Mouse (Mus musculus): ENCODE measurements around the gene U2af2. TPM values are rescaled to one million over a fixed set of nuclear protein-coding genes. Genes with fewer than 3 reads are reported as not detected.
"Not testable (repeated sequence)": the region's sequence is repeated elsewhere in the genome, so short reads cannot be mapped to it uniquely, and the experiment has no call there.

Gene U2af2
- 148 and 160 TPM in 2 replicates for polyA plus RNA-seq (2016; fragmentation: Nextera tagmentation; extraction: Ambion mirVana)

DNA sequence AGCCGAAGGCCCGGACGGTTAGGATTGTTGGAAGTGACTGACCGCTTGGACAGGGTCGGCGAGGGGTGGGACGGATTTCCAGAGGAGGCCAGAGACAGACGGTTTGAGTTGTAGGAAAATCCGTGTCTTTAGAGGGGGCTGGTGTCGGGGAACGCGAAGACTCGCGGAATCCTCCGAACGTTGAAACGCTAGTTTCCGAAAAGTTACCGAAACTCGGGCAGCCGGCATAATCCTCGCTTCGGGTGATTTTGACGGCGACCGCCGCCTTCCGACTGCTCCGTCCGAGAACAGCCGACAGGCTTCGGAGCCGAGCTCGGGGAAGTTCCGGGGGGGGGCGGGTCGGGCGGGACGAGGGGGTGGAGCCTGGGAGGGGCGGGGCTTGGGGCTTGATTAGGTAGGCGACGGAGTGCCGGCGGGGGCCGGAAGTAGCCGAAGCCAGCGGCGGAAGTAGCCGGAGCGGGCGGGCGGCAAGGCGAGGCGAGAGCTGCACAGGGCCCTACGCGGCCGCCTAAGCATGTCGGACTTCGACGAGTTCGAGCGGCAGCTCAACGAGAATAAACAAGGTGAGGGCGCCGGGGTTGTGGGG, at the start of gene U2af2:
TSS of gene U2af2 (plus strand) at position 370 of the 586 bp plus-strand sequence.
- H3K9ac ChIP-seq (replicated peaks): peak within 1 kb of the TSS; percentile 81
- peak within 1 kb of the TSS; percentile 61 for H3K4me3 ChIP-seq
- H3K36me3 ChIP-seq: peaks cover 17% of the 10 kb centered on the region
- peak; percentile 80 for ATAC-seq (ENCODE audit: low FRiP score, low read depth)
- H3K4me2 ChIP-seq (replicated peaks): peak within 1 kb of the TSS; percentile 85
- peaks cover 20% of the 10 kb centered on the region for H3K27me3 ChIP-seq
- under 1% methylated on average over 63 of the region's 65 CpGs for WGBS
- peak within 1 kb of the TSS; percentile 99 for H3K27ac ChIP-seq (replicated peaks)
- peaks cover 37% of the 10 kb centered on the region for H3K4me1 ChIP-seq
- H3K9me3 ChIP-seq: no peaks in the 10 kb centered on the region

GRCm38 (mm10) chr7:5012681-5013513, 49.0 kb upstream of the U2af2 start:
- no peak overlapping the region for H3K4me3 ChIP-seq
- H3K36me3 ChIP-seq: peaks cover 54% of the 10 kb centered on the region
- WGBS: 90% methylated on average over 27 of the region's 27 CpGs

GRCm38 (mm10) chr7:5014251-5015117, 47.5 kb upstream of the U2af2 start, which contains the start of the genes Zfp524 and Fiz1:
Zfp524 (plus strand) TSS chr7:5014415.
Fiz1 (minus strand) TSS chr7:5014697.
- ATAC-seq (ENCODE audit: low FRiP score, low read depth): peak; percentile 82
- H3K4me1 ChIP-seq: peaks cover 10% of the 10 kb centered on the region
- under 1% methylated on average over 38 of the region's 42 CpGs for WGBS
- no peaks in the 10 kb centered on the region for H3K27me3 ChIP-seq
- H3K27ac ChIP-seq (replicated peaks): peak within 1 kb of the TSS; percentile 96
- peak within 1 kb of the TSS; percentile 55 for H3K4me2 ChIP-seq (replicated peaks)
- H3K9ac ChIP-seq (replicated peaks): peak within 1 kb of the TSS; percentile 88
- no peaks in the 10 kb centered on the region for H3K9me3 ChIP-seq
- H3K36me3 ChIP-seq: peaks cover 38% of the 10 kb centered on the region
- peak within 1 kb of the TSS; percentile 72 for H3K4me3 ChIP-seq

More at GRCm38 (mm10) chr7:5012681-5013513, 49.0 kb upstream of the U2af2 start:
- Histone ChIP-seq H3K9ac (replicated peaks) (no peak overlapping the region), H3K4me1 (peaks cover 10% of the 10 kb centered on the region), H3K27ac (replicated peaks) (no peak overlapping the region), H3K27me3 (no peaks in the 10 kb centered on the region), H3K4me2 (replicated peaks) (peak overlapping the region; percentile 55; the same call in 1 of the 2 replicates), H3K9me3 (no peaks in the 10 kb centered on the region)
- no peak for ATAC-seq (ENCODE audit: low FRiP score, low read depth)

- Histone ChIP-seq H3K36me3 (peaks cover 29% of the 10 kb centered on the region), H3K27ac (replicated peaks) (peak within 1 kb of the TSS; percentile 96), H3K4me3 (peak within 1 kb of the TSS; percentile 72), H3K27me3 (no peaks in the 10 kb centered on the region), H3K4me2 (replicated peaks) (peak within 1 kb of the TSS; percentile 55), H3K4me1 (peaks cover 12% of the 10 kb centered on the region), H3K9ac (replicated peaks) (peak within 1 kb of the TSS; percentile 88), H3K9me3 (no peaks in the 10 kb centered on the region)
- ATAC-seq (ENCODE audit: low FRiP score, low read depth): peak; percentile 80
- under 1% methylated on average over 50 of the region's 76 CpGs for WGBS
These were observed 46.6 kb upstream of the U2af2 start, which contains the start of gene Gm44973 for GRCm38 (mm10) chr7:5015118-5016001. Gm44973 (plus strand) TSS chr7:5015496.

DNA sequence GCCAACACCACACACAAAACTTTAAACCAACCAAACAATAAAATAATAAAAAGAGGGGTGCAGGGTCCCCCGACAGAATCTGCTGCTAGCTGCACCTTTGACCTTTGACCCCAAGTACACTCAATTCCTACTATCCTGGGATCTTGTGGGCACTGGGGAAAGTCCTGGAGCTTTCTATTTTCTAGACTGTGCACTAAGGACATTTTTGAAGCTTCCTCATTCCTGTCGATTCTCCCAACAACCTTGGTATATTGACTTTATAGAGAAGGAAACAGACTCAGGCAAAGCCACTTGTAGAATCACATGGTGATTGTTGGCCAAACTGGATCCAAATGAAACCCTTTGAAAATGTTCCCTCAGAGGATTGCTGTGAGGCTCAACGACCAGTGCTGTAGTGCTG, 45.9 kb upstream of the U2af2 start:
- H3K9ac ChIP-seq (replicated peaks): peak overlapping the region; percentile 88; the same call in 1 of the 2 replicates
- no peaks in the 10 kb centered on the region for H3K27me3 ChIP-seq
- no peaks in the 10 kb centered on the region for H3K9me3 ChIP-seq
- peak overlapping the region; percentile 72 for H3K4me3 ChIP-seq
- peaks cover 15% of the 10 kb centered on the region for H3K4me1 ChIP-seq
- ATAC-seq (ENCODE audit: low FRiP score, low read depth): no peak
- H3K36me3 ChIP-seq: peaks cover 22% of the 10 kb centered on the region
- H3K27ac ChIP-seq (replicated peaks): peak overlapping the region; percentile 96
- 69% methylated on average over 3 of the region's 3 CpGs for WGBS
- peak overlapping the region; percentile 55 for H3K4me2 ChIP-seq (replicated peaks)

DNA sequence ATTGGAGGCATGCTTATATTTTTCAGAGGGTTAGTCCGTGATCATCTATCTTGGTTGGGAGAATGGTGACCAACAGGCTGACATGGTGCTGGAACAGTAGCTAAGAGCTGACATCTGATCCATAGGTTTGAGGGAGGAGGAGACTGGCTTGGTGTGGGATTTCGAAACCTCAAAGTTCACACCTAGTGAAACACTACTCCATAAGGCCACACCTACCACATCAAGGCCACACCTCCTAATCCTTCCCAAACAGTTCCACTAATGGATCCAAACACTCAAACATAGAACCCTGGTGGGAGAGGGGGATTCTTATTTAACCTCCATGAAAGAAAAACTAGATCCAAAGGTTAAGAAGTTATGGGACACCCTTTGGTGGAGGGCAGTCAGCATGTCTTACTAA, 45.0 kb upstream of the U2af2 start:
- H3K9ac ChIP-seq (replicated peaks): no peak overlapping the region
- 94% methylated on average over 2 of the region's 2 CpGs for WGBS
- H3K4me1 ChIP-seq: peaks cover 24% of the 10 kb centered on the region
- H3K9me3 ChIP-seq: no peaks in the 10 kb centered on the region
- no peaks in the 10 kb centered on the region for H3K27me3 ChIP-seq
- no peak overlapping the region for H3K4me3 ChIP-seq
- H3K36me3 ChIP-seq: peaks cover 15% of the 10 kb centered on the region
- H3K27ac ChIP-seq (replicated peaks): no peak overlapping the region
- no peak overlapping the region for H3K4me2 ChIP-seq (replicated peaks)
- no peak for ATAC-seq (ENCODE audit: low FRiP score, low read depth)

DNA sequence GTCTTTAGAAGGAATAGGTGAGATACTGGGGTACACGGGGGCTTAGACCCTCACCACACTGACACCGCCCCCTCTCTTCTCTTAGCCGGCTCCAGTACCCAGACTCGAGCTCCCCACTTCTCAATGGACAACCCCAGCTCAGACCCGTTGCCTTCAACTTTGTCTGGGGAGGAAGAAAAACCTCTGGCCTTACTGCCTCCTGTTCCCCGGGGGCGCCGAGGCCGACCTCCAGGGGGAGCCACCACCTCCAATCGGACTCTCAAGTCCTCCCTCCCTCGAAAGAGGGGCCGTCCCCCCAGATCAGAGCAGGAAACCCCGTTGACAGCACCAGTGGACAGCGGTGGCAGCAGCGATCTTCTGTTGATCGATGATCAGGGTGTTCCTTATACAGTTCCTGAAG, 44.6 kb upstream of the U2af2 start:
- Histone ChIP-seq H3K9ac (replicated peaks) (no peak overlapping the region), H3K4me1 (peaks cover 28% of the 10 kb centered on the region), H3K27ac (replicated peaks) (no peak overlapping the region), H3K4me2 (replicated peaks) (no peak overlapping the region), H3K36me3 (peaks cover 15% of the 10 kb centered on the region), H3K9me3 (no peaks in the 10 kb centered on the region), H3K4me3 (no peak overlapping the region), H3K27me3 (no peaks in the 10 kb centered on the region)
- 92% methylated on average over 16 of the region's 16 CpGs for WGBS
- ATAC-seq (ENCODE audit: low FRiP score, low read depth): no peak

DNA sequence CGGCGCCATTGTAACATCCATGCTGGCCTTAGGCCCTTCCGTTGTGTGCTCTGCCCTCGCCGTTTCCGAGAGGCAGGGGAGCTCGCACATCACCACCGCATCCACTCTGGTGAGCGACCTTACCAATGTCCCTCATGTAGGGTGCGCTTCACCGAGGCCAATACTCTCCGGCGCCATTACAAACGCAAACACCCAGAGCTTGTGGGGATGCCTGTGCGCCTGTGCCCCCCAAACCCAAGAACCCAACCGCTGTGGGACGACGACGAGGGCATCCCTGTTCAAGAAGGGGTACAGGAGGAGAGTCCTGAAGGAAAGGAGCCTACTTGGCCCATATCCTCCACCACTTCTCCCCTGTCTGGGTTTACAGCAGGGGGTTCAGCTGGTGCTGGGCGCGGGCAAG, 44.0 kb upstream of the U2af2 start:
- Histone ChIP-seq H3K9ac (replicated peaks) (no peak overlapping the region), H3K27ac (replicated peaks) (no peak overlapping the region), H3K36me3 (peaks cover 15% of the 10 kb centered on the region), H3K4me3 (no peak overlapping the region), H3K27me3 (no peaks in the 10 kb centered on the region), H3K4me2 (replicated peaks) (no peak overlapping the region), H3K4me1 (peaks cover 28% of the 10 kb centered on the region), H3K9me3 (no peaks in the 10 kb centered on the region)
- WGBS: 97% methylated on average over 21 of the region's 21 CpGs
- no peak for ATAC-seq (ENCODE audit: low FRiP score, low read depth)

DNA sequence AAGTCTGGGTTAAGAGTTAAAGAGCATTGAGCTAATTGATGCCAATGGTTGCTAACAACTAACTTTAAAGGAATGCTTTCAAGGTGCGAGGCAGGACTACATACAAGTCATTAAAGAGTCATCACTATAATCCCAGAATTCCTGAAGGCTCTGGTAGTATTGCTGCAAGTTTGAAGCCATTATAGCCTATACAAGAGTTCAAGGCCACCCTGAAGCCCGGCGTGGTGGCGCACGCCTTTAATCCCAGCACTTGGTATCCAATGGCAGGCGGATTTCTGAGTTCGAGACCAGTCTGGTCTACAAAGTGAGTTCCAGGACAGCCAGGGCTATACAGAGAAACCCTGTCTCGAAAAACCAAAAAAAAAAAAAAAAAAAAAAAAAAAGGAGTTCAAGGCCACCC, 42.4 kb upstream of the U2af2 start:
- peak overlapping the region; percentile 94 for H3K27ac ChIP-seq (replicated peaks)
- H3K4me3 ChIP-seq: peak overlapping the region; percentile 93
- ATAC-seq (ENCODE audit: low FRiP score, low read depth); H3K27me3 ChIP-seq; H3K9me3 ChIP-seq; H3K9ac ChIP-seq (replicated peaks): not testable (repeated sequence)
- H3K4me1 ChIP-seq: peaks cover 23% of the 10 kb centered on the region
- H3K4me2 ChIP-seq (replicated peaks): peak overlapping the region; percentile 86
- WGBS: 32% methylated on average over 8 of the region's 8 CpGs
- peaks cover 31% of the 10 kb centered on the region for H3K36me3 ChIP-seq

DNA sequence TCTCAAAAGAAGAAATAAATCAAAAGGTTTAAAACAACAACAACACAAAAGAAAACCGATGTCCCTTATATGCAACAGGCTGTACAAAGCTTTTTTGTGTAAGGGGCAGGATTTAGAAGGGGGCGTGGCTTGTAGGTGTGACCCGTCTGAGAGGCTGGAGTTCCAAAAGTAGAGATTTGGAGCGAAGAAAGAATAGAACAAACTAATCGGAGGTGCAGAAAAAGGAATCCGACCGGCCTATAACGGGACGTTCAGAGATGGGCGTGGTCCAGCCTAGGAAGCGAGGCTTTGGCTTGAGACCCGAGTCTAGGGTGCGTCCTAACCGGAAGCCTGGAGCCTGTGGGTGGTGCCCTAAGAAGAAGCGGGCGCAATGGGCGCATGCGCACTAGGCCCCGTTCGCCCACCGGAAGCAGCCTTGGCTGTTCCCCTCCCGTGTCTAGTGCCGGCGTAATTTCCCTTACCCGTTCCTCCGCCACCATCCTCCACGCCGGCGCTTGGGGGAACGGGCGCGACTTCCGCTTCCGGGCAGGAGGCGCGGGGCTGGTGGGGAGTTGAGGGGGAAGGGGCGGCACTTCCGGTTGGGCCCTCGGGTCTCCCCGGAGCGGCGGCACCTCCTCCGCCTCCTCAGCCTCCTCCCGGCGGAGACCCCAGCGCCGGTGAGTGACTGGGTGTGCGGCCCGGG, 41.8 kb upstream of the U2af2 start, which contains the start of the genes Zfp865 and Ccdc106:
TSS of gene Zfp865 (plus strand) at position 377 of the 682 bp plus-strand sequence.
TSS of gene Ccdc106 (plus strand) at position 554 of the 682 bp plus-strand sequence.
- Histone ChIP-seq H3K9me3 (no peaks in the 10 kb centered on the region), H3K27ac (replicated peaks) (peak within 1 kb of the TSS; percentile 94), H3K36me3 (peaks cover 36% of the 10 kb centered on the region), H3K4me2 (replicated peaks) (peak within 1 kb of the TSS; percentile 86), H3K27me3 (no peaks in the 10 kb centered on the region), H3K9ac (replicated peaks) (peak within 1 kb of the TSS; percentile 94), H3K4me1 (peaks cover 23% of the 10 kb centered on the region), H3K4me3 (peak within 1 kb of the TSS; percentile 93)
- 1% methylated on average over 39 of the region's 49 CpGs for WGBS
- ATAC-seq (ENCODE audit: low FRiP score, low read depth): peak; percentile 91
